Mouse (Mus musculus): ENCODE data around the gene Slc24a4. TPM values are rescaled to one million over a fixed set of nuclear protein-coding genes. Genes with fewer than 3 reads are reported as not detected.

Gene Slc24a4
- polyA plus RNA-seq, 1 experiment from 2014 or later: 1.2 TPM

DNA sequence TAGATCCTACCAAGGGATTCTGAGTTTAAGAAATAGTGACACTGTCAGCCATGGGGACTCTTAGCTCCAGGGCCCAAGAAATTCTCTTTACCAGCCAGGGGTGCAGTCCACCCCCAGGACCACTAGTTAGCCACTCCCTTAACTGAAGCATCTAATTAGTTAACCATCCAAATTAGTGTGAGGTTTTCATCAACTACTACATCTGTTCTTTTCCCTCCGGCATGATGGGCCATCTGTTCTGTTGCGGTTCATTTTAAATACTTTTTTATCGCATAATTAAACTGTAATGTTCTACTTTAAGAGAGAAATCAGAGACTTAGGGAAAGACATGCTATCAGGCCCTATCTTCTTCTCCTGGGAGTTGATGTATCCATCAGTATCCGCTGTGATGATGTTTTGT lies 121.8 kb downstream of the Slc24a4 start:
- WGBS: 70% methylated on average over 4 of the region's 4 CpGs
- ATAC-seq (ENCODE audit: insufficient number of reproducible peaks, low FRiP score, low TSS enrichment, low read depth): no peak
- no peak overlapping the region for H3K27ac ChIP-seq (replicated peaks)
- no peak overlapping the region for H3K4me3 ChIP-seq (replicated peaks)
- no peak overlapping the region for H3K9ac ChIP-seq
- no peaks in the 10 kb centered on the region for H3K27me3 ChIP-seq
- no peaks in the 10 kb centered on the region for H3K36me3 ChIP-seq
- H3K9me3 ChIP-seq (replicated peaks): no peaks in the 10 kb centered on the region
- H3K4me2 ChIP-seq (replicated peaks): no peak overlapping the region
- H3K4me1 ChIP-seq: no peaks in the 10 kb centered on the region

DNA sequence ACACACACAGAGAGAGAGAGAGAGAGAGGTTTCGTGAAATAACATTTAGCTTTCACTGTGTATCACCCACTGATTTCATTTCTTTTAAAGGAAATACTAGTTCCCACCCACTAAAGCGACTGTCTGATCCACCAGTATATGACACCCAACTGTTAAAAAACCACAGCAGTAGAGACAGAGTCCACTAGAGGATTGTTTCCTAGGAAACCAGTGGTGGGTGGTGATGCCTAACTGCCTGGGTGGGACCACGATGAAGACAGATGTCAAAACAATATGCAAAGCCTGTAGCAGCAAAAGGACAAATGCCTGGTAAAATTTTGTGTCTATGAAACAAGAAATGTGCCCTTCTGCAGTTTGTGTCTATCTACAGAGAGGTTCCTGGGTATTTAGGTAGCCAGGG lies 122.5 kb downstream of the Slc24a4 start:
- no peak overlapping the region for H3K27ac ChIP-seq (replicated peaks)
- H3K36me3 ChIP-seq: no peaks in the 10 kb centered on the region
- H3K9ac ChIP-seq: no peak overlapping the region
- no peaks in the 10 kb centered on the region for H3K27me3 ChIP-seq
- H3K4me3 ChIP-seq (replicated peaks): no peak overlapping the region
- no peaks in the 10 kb centered on the region for H3K9me3 ChIP-seq (replicated peaks)
- H3K4me1 ChIP-seq: no peaks in the 10 kb centered on the region
- no peak for ATAC-seq (ENCODE audit: insufficient number of reproducible peaks, low FRiP score, low TSS enrichment, low read depth)
- H3K4me2 ChIP-seq (replicated peaks): no peak overlapping the region
- WGBS: 72% methylated on average over 3 of the region's 3 CpGs

DNA sequence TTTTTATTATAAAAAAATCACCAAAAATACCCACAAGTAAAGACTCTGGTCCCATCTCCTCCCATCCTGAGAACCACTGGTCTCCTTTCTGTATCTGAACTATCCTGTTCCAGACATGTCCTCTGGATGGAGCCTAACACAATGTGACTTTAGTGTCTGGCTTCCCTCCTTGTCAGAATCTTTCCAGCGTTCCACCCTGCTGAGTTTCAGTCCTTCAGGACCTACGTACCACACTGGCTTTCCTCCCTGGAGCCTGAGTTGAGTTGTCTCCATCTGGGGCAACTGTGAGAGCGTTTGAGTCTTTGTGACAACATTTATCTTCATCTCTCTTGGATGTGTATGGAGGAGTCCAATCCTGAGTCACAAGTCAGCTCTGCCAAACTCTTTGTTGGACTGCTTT lies 123.5 kb downstream of the Slc24a4 start:
- H3K4me3 ChIP-seq (replicated peaks): no peak overlapping the region
- H3K27ac ChIP-seq (replicated peaks): no peak overlapping the region
- no peaks in the 10 kb centered on the region for H3K27me3 ChIP-seq
- WGBS: 60% methylated on average over 3 of the region's 3 CpGs
- no peaks in the 10 kb centered on the region for H3K9me3 ChIP-seq (replicated peaks)
- H3K4me2 ChIP-seq (replicated peaks): no peak overlapping the region
- H3K4me1 ChIP-seq: no peaks in the 10 kb centered on the region
- no peak overlapping the region for H3K9ac ChIP-seq
- no peaks in the 10 kb centered on the region for H3K36me3 ChIP-seq
- no peak for ATAC-seq (ENCODE audit: insufficient number of reproducible peaks, low FRiP score, low TSS enrichment, low read depth)

DNA sequence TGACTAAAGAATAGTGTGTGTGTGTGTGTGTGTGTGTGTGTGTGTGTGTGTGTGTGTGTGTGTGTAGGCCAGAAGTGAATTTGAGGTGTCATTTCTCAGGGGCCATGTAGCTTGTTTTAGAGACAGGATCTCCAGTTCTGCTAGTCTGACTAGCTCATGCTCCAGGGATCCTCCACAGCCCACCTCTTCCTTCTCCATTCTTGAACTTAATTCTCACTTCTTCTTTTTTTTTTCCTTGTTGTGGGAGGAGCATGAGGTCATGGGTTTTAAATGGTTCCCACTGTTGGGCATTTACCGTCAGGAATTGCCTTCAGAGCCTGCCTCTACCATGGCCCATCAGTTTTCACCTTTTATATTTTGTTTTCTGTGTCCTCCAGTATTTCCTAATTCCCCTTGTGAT lies 124.0 kb downstream of the Slc24a4 start:
- Histone ChIP-seq H3K4me2 (replicated peaks) (no peak overlapping the region), H3K4me3 (replicated peaks) (no peak overlapping the region), H3K27ac (replicated peaks) (no peak overlapping the region), H3K9me3 (replicated peaks) (no peaks in the 10 kb centered on the region), H3K36me3 (no peaks in the 10 kb centered on the region), H3K27me3 (no peaks in the 10 kb centered on the region), H3K4me1 (no peaks in the 10 kb centered on the region), H3K9ac (no peak overlapping the region)
- WGBS: 77% methylated on average over 1 of the region's 1 CpGs
- no peak for ATAC-seq (ENCODE audit: insufficient number of reproducible peaks, low FRiP score, low TSS enrichment, low read depth)

DNA sequence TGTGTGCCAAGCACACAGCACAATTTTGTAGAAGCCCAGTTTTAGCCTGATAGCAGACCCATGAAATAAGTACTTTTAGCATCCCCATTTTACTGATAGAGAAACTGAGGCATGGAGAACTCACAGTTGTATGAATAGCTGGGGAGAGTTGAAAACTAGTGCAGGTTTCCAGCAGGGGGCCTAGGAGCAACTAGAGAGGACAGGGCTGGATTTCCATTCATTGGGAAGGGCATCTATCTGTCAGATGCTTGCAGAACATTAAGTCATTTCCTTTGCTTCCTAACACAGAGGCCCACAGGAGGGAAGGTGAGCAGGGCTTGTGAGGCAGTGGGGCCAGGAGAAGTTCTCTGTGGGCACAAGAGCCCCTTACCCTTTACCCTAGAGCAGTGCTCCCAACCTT lies 126.5 kb downstream of the Slc24a4 start:
- no peaks in the 10 kb centered on the region for H3K27me3 ChIP-seq
- no peaks in the 10 kb centered on the region for H3K4me1 ChIP-seq
- H3K9ac ChIP-seq: no peak overlapping the region
- ATAC-seq (ENCODE audit: insufficient number of reproducible peaks, low FRiP score, low TSS enrichment, low read depth): no peak
- no peak overlapping the region for H3K4me2 ChIP-seq (replicated peaks)
- H3K9me3 ChIP-seq (replicated peaks): no peaks in the 10 kb centered on the region
- H3K36me3 ChIP-seq: no peaks in the 10 kb centered on the region
- H3K4me3 ChIP-seq (replicated peaks): no peak overlapping the region
- no peak overlapping the region for H3K27ac ChIP-seq (replicated peaks)

DNA sequence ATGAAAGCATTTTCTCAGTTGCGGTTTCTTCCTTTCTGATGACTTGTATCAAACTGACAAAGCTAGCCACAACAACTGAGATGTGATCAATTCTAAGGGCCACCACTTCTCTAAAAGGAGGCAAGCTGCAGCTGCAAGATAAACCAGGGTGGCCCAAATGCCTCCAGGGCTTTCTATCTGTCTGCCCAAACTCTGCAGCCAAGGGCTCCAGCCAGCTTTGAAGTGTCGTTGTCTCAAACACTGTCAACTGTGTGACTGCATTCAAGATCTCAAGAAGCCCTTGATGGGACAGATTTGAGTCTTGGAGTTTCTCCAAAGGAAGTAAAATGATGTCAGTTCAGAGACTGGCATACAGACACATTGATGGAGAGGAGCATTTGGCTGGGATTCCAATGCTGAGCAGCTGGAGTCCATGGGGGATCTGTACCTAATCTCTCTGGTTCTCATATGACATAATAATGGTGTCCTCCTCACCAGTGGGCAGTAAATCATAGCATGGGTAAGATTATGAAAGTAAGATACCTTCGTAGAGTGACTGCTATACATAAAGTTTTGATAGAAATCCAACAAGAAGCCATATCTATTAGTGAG lies 130.1 kb downstream of the Slc24a4 start:
- Histone ChIP-seq H3K36me3 (no peaks in the 10 kb centered on the region), H3K4me3 (replicated peaks) (no peak overlapping the region), H3K9me3 (replicated peaks) (no peaks in the 10 kb centered on the region), H3K27ac (replicated peaks) (no peak overlapping the region), H3K9ac (no peak overlapping the region), H3K4me2 (replicated peaks) (no peak overlapping the region), H3K27me3 (no peaks in the 10 kb centered on the region), H3K4me1 (peaks cover 5% of the 10 kb centered on the region)
- WGBS: 63% methylated on average over 3 of the region's 3 CpGs
- no peak for ATAC-seq (ENCODE audit: insufficient number of reproducible peaks, low FRiP score, low TSS enrichment, low read depth)

DNA sequence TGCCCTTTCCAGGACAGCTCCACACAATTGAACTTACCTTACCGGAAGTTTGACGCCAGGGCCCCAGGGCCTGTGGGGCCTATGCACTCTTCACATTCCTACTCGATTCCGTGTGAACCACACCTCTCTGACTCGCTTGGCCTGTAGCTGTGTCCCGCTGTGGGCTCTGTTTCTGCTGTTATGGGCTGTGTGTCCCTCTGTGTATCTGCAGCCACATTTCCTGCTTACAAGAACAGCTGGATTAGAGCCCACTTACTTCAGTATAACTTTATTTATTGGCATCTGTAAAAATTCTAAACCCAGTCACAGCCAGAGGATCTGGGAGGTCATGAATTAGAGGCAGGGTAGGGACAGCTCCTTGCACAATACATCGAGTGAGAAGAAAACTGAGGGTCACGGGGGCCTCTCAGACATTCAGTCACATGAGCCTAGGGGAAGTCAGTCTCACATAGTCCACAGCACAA lies 133.4 kb downstream of the Slc24a4 start:
- ATAC-seq (ENCODE audit: insufficient number of reproducible peaks, low FRiP score, low TSS enrichment, low read depth): no peak
- 15% methylated on average over 8 of the region's 8 CpGs for WGBS
- no peaks in the 10 kb centered on the region for H3K36me3 ChIP-seq
- H3K4me3 ChIP-seq (replicated peaks): no peak overlapping the region
- H3K9me3 ChIP-seq (replicated peaks): no peaks in the 10 kb centered on the region
- no peak overlapping the region for H3K9ac ChIP-seq
- peaks cover 5% of the 10 kb centered on the region for H3K4me1 ChIP-seq
- H3K27me3 ChIP-seq: no peaks in the 10 kb centered on the region
- H3K4me2 ChIP-seq (replicated peaks): no peak overlapping the region
- no peak overlapping the region for H3K27ac ChIP-seq (replicated peaks)

DNA sequence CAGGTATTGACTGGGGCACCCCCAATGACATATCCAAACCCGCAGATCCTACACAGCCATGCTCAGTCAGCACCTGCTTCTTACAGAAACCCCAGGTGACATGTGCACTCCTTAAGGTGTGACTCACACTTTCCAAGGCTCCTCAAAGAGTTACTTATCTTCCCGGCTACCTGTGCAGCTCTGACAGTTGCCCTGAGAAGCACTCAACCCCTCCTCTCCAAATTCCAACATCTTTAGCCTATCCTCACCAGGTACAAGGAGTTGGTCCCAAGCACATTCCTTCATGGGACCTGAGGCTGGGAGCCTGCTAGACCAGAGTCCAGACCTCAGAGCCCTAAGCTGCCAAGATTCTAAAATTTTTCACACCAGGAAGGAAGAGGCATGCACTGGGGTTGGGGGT lies 134.3 kb downstream of the Slc24a4 start:
- Histone ChIP-seq H3K4me3 (replicated peaks) (no peak overlapping the region), H3K9me3 (replicated peaks) (no peaks in the 10 kb centered on the region), H3K27ac (replicated peaks) (no peak overlapping the region), H3K4me2 (replicated peaks) (no peak overlapping the region), H3K36me3 (no peaks in the 10 kb centered on the region), H3K9ac (no peak overlapping the region), H3K27me3 (no peaks in the 10 kb centered on the region), H3K4me1 (peaks cover 5% of the 10 kb centered on the region)
- no peak for ATAC-seq (ENCODE audit: insufficient number of reproducible peaks, low FRiP score, low TSS enrichment, low read depth)
- 83% methylated on average over 2 of the region's 2 CpGs for WGBS

DNA sequence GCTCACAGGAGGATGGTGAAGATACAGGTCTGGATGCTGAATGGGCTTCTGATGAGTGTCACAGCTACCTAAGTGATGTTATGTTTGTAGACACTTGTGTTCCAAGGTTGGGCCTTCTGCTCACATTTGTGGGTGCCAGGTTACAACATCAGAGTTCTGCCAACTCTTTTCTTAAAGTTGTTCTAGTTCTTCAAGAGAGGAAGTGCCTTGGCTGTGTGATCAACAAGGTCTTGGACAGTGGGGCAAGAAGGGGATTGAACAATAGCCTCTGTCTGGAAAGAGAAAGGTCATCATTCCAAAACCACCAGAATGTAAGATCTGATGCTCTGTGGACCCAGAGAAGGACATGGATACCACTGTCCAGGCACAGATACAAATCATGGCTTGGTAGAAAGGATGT lies 134.7 kb downstream of the Slc24a4 start:
- ATAC-seq (ENCODE audit: insufficient number of reproducible peaks, low FRiP score, low TSS enrichment, low read depth): no peak
- Histone ChIP-seq H3K9ac (no peak overlapping the region), H3K36me3 (no peaks in the 10 kb centered on the region), H3K4me2 (replicated peaks) (no peak overlapping the region), H3K9me3 (replicated peaks) (no peaks in the 10 kb centered on the region), H3K27ac (replicated peaks) (no peak overlapping the region), H3K4me3 (replicated peaks) (no peak overlapping the region), H3K4me1 (peaks cover 5% of the 10 kb centered on the region), H3K27me3 (no peaks in the 10 kb centered on the region)

DNA sequence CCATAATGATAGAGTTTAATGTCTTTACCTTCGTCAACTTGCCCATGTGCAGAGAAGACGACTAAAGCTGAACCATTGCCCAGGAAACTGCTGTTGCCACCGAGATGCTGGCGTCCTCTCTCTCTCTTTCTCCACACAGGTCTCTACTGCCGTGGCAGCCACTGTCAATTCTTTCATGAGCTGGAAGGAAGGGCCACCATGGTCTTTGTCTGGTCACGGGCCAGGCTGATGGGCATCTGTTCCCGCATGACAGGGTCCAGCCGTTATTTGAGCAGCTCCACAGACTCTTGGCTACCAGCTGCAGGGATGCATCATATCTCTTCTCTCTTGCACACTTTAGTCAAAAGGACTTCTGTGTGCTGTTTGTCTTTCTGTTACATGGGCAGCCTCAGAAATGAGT lies 137.9 kb downstream of the Slc24a4 start:
- no peaks in the 10 kb centered on the region for H3K27me3 ChIP-seq
- no peak overlapping the region for H3K4me3 ChIP-seq (replicated peaks)
- H3K4me1 ChIP-seq: peaks cover 5% of the 10 kb centered on the region
- H3K36me3 ChIP-seq: no peaks in the 10 kb centered on the region
- H3K9ac ChIP-seq: no peak overlapping the region
- ATAC-seq (ENCODE audit: insufficient number of reproducible peaks, low FRiP score, low TSS enrichment, low read depth): no peak
- H3K4me2 ChIP-seq (replicated peaks): no peak overlapping the region
- WGBS: 87% methylated on average over 8 of the region's 8 CpGs
- H3K27ac ChIP-seq (replicated peaks): no peak overlapping the region
- H3K9me3 ChIP-seq (replicated peaks): no peaks in the 10 kb centered on the region

DNA sequence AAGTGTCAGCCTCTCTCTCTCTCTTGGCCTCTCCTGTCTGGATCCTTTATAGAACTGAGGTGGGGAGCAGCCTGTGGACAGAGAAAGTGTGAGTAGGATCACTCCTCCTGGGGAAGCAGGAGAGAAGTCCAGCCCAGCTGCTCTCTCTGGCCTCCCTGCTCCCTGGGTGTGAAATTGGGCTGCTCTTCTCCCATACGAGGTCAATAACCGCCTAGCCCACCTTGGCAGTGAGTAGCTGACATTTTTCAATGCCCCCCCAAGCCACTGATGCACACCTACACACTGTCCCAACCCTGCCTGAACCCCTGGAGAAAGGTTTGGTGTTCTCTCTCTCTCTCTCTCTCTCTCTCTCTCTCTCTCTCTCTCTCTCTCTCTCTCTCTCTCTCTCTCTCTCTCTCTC lies 140.6 kb downstream of the Slc24a4 start:
- WGBS: 32% methylated on average over 2 of the region's 2 CpGs
- no peak overlapping the region for H3K9ac ChIP-seq
- no peak overlapping the region for H3K27ac ChIP-seq (replicated peaks)
- no peaks in the 10 kb centered on the region for H3K4me1 ChIP-seq
- H3K4me3 ChIP-seq (replicated peaks): no peak overlapping the region
- no peaks in the 10 kb centered on the region for H3K36me3 ChIP-seq
- H3K9me3 ChIP-seq (replicated peaks): no peaks in the 10 kb centered on the region
- no peaks in the 10 kb centered on the region for H3K27me3 ChIP-seq
- H3K4me2 ChIP-seq (replicated peaks): no peak overlapping the region
- ATAC-seq (ENCODE audit: insufficient number of reproducible peaks, low FRiP score, low TSS enrichment, low read depth): no peak

DNA sequence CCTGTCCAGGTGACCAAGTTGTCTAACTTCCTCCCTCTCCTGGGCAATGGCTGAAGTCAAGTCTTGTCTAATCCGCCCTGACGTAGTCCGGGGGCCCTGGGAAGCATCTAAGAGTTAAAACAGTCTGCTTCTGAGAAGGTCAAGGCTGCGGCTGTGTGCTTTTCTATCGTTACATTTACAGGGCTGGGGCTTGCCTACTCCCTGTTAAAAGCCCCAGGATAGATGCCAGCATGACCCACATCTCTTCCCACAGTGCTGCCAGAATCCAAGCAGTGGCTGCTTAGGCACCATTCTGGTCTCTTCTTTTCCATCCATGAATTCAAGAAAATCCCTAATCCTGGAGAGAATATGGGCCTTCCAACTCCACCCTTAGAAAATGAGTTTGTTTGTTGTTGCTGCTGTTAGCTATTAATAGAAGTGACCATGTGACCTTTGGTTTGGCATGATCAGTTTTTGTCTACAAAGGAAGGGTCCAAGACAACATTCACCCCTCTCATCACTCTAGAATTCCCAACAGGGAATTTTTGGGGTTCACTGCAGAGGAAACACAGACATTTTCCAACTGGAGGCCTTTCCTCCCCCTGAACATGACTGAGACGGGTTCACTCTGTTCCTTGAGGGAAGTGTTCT lies 142.4 kb downstream of the Slc24a4 start:
- no peak overlapping the region for H3K4me2 ChIP-seq (replicated peaks)
- WGBS: 82% methylated on average over 6 of the region's 6 CpGs
- no peak overlapping the region for H3K27ac ChIP-seq (replicated peaks)
- no peak for ATAC-seq (ENCODE audit: insufficient number of reproducible peaks, low FRiP score, low TSS enrichment, low read depth)
- H3K4me3 ChIP-seq (replicated peaks): no peak overlapping the region
- H3K36me3 ChIP-seq: no peaks in the 10 kb centered on the region
- no peaks in the 10 kb centered on the region for H3K9me3 ChIP-seq (replicated peaks)
- H3K4me1 ChIP-seq: no peaks in the 10 kb centered on the region
- H3K9ac ChIP-seq: no peak overlapping the region
- H3K27me3 ChIP-seq: no peaks in the 10 kb centered on the region
